Mouse (Mus musculus): ENCODE results near the gene Carmil2. TPM values are rescaled to one million over a fixed set of nuclear protein-coding genes. Genes with fewer than 3 reads are reported as not detected.

Gene Carmil2
- polyA plus RNA-seq, 1 experiment = 43.9 TPM

GRCm38 (mm10) chr8:105702731-105703415 lies 16.8 kb downstream of the Carmil2 start:
- Histone ChIP-seq H3K27ac (ENCODE audit: insufficient read depth, low read length) (no peak overlapping the region), H3K4me3 (ENCODE audit: insufficient read depth, low read length) (peak overlapping the region; percentile 72; the same call in 1 of the 2 replicates), H3K4me1 (ENCODE audit: control insufficient read depth, insufficient read depth, low read length) (peaks cover 2% of the 10 kb centered on the region; the same call in 1 of the 2 replicates)
- no peak for TF ChIP-seq POLR2A (IDR thresholded peaks at IDR 0.05; ENCODE audit: extremely low read depth, insufficient read depth, low read length)
- TF ChIP-seq CTCF (IDR thresholded peaks at IDR 0.05; ENCODE audit: extremely low read depth, insufficient read depth, low read length) = no peak

- Histone ChIP-seq H3K4me1 (ENCODE audit: control insufficient read depth, insufficient read depth, low read length) (peaks cover 2% of the 10 kb centered on the region; the same call in 1 of the 2 replicates), H3K27ac (ENCODE audit: insufficient read depth, low read length) (no peak overlapping the region), H3K4me3 (ENCODE audit: insufficient read depth, low read length) (no peak overlapping the region)
- TF ChIP-seq CTCF (IDR thresholded peaks at IDR 0.05; ENCODE audit: extremely low read depth, insufficient read depth, low read length) (no peak), POLR2A (IDR thresholded peaks at IDR 0.05; ENCODE audit: extremely low read depth, insufficient read depth, low read length) (no peak)
Observed at GRCm38 (mm10) chr8:105704146-105704812, 18.2 kb downstream of the Carmil2 start.

GRCm38 (mm10) chr8:105704955-105705354 lies 18.9 kb downstream of the Carmil2 start:
- H3K4me1 ChIP-seq (ENCODE audit: control insufficient read depth, insufficient read depth, low read length) = peaks cover 2% of the 10 kb centered on the region; the same call in 1 of the 2 replicates
- no peak for TF ChIP-seq CTCF (IDR thresholded peaks at IDR 0.05; ENCODE audit: extremely low read depth, insufficient read depth, low read length)
- no peak for TF ChIP-seq POLR2A (IDR thresholded peaks at IDR 0.05; ENCODE audit: extremely low read depth, insufficient read depth, low read length)
- no peak overlapping the region for H3K4me3 ChIP-seq (ENCODE audit: insufficient read depth, low read length)
- H3K27ac ChIP-seq (ENCODE audit: insufficient read depth, low read length) = no peak overlapping the region

GRCm38 (mm10) chr8:105706426-105706825 lies 20.4 kb downstream of the Carmil2 start:
- TF ChIP-seq POLR2A (IDR thresholded peaks at IDR 0.05; ENCODE audit: extremely low read depth, insufficient read depth, low read length) = no peak
- TF ChIP-seq CTCF (IDR thresholded peaks at IDR 0.05; ENCODE audit: extremely low read depth, insufficient read depth, low read length) = no peak
- no peak overlapping the region for H3K27ac ChIP-seq (ENCODE audit: insufficient read depth, low read length)
- H3K4me3 ChIP-seq (ENCODE audit: insufficient read depth, low read length) = no peak overlapping the region
- peaks cover 2% of the 10 kb centered on the region; the same call in 1 of the 2 replicates for H3K4me1 ChIP-seq (ENCODE audit: control insufficient read depth, insufficient read depth, low read length)

GRCm38 (mm10) chr8:105707498-105708403 lies 21.7 kb downstream of the Carmil2 start, which contains the start of the genes 4933405L10Rik and Enkd1:
TSS of gene 4933405L10Rik (plus strand) at chr8:105707655.
TSS of gene Enkd1 (minus strand) at chr8:105708210.
- peaks cover 2% of the 10 kb centered on the region; the same call in 1 of the 2 replicates for H3K4me1 ChIP-seq (ENCODE audit: control insufficient read depth, insufficient read depth, low read length)
- no peak within 1 kb of the TSS for H3K27ac ChIP-seq (ENCODE audit: insufficient read depth, low read length)
- H3K4me3 ChIP-seq (ENCODE audit: insufficient read depth, low read length) = peak within 1 kb of the TSS; percentile 33
- TF ChIP-seq CTCF (IDR thresholded peaks at IDR 0.05; ENCODE audit: extremely low read depth, insufficient read depth, low read length) = no peak
- no peak for TF ChIP-seq POLR2A (IDR thresholded peaks at IDR 0.05; ENCODE audit: extremely low read depth, insufficient read depth, low read length)

GRCm38 (mm10) chr8:105708675-105709074 lies 22.6 kb downstream of the Carmil2 start:
- Histone ChIP-seq H3K27ac (ENCODE audit: insufficient read depth, low read length) (no peak overlapping the region), H3K4me3 (ENCODE audit: insufficient read depth, low read length) (no peak overlapping the region), H3K4me1 (ENCODE audit: control insufficient read depth, insufficient read depth, low read length) (peaks cover 2% of the 10 kb centered on the region; the same call in 1 of the 2 replicates)
- TF ChIP-seq CTCF (IDR thresholded peaks at IDR 0.05; ENCODE audit: extremely low read depth, insufficient read depth, low read length) (no peak), POLR2A (IDR thresholded peaks at IDR 0.05; ENCODE audit: extremely low read depth, insufficient read depth, low read length) (no peak)

GRCm38 (mm10) chr8:105709317-105709716 lies 23.2 kb downstream of the Carmil2 start:
- no peak for TF ChIP-seq POLR2A (IDR thresholded peaks at IDR 0.05; ENCODE audit: extremely low read depth, insufficient read depth, low read length)
- TF ChIP-seq CTCF (IDR thresholded peaks at IDR 0.05; ENCODE audit: extremely low read depth, insufficient read depth, low read length) = no peak
- peaks cover 2% of the 10 kb centered on the region; the same call in 1 of the 2 replicates for H3K4me1 ChIP-seq (ENCODE audit: control insufficient read depth, insufficient read depth, low read length)
- H3K27ac ChIP-seq (ENCODE audit: insufficient read depth, low read length) = no peak overlapping the region
- H3K4me3 ChIP-seq (ENCODE audit: insufficient read depth, low read length) = no peak overlapping the region

- H3K4me1 ChIP-seq (ENCODE audit: control insufficient read depth, insufficient read depth, low read length) = peaks cover 2% of the 10 kb centered on the region; the same call in 1 of the 2 replicates
- no peak overlapping the region for H3K27ac ChIP-seq (ENCODE audit: insufficient read depth, low read length)
Observed at GRCm38 (mm10) chr8:105712286-105712685, 26.2 kb downstream of the Carmil2 start.

GRCm38 (mm10) chr8:105714139-105714538 lies 28.1 kb downstream of the Carmil2 start:
- Histone ChIP-seq H3K27ac (ENCODE audit: insufficient read depth, low read length) (no peak overlapping the region), H3K4me1 (ENCODE audit: control insufficient read depth, insufficient read depth, low read length) (no peaks in the 10 kb centered on the region), H3K4me3 (ENCODE audit: insufficient read depth, low read length) (no peak overlapping the region)
- TF ChIP-seq CTCF (IDR thresholded peaks at IDR 0.05; ENCODE audit: extremely low read depth, insufficient read depth, low read length) (peak; percentile 83), POLR2A (IDR thresholded peaks at IDR 0.05; ENCODE audit: extremely low read depth, insufficient read depth, low read length) (no peak)

More at GRCm38 (mm10) chr8:105712286-105712685, 26.2 kb downstream of the Carmil2 start:
- no peak overlapping the region for H3K4me3 ChIP-seq (ENCODE audit: insufficient read depth, low read length)
- TF ChIP-seq CTCF (IDR thresholded peaks at IDR 0.05; ENCODE audit: extremely low read depth, insufficient read depth, low read length) = no peak
- TF ChIP-seq POLR2A (IDR thresholded peaks at IDR 0.05; ENCODE audit: extremely low read depth, insufficient read depth, low read length) = no peak
